Mouse (Mus musculus) MN1 (cell line): ENCODE data around the gene Aagab.

ENCODE experiments used
- DNase-seq: peaks from one replicate; pipeline ENCODE4 v3.0.0-alpha.2; 2016; ENCODE audit warnings: low spot score

Aagab gene

DNA sequence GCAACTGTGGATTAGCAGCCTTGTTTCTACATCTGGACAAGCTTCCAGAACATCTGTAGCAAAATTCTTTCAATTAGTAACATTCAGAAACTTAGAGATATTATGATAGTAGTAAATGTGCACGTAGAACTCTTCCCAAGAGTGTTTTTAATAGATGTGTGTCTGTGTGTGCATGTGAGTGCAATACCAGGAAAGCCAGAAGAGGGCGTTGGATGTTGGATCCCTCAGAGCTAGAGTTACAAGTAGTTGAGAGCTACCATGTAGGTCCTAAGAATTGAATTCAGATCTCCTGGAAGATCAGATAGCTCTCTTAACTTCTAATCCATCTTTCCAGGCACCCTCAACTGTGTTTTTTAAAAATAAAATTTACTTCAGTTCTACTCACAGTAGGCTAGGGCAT is 4.1 kb downstream of the Aagab start:
- DNase-seq = no peak

DNA sequence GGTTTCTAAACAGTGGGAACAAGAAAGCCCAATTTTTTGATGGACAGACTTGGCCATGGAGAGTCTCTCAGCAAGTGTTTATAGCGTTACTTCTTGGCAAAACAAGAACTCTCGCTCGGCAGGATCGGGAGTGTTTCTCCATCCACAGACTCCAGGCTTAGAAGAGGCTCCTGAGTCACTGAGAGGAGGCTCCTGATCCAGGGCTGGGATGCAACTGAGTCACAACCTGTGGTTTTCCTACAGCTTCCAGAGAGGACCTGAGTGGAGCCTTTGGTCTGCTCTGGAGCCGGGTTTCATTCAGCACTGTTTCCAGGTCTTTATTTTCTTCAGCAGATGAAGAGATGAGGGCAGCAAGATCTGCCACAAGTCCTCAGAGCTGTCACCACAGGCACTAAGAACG is 5.5 kb downstream of the Aagab start:
- DNase-seq = no peak

DNA sequence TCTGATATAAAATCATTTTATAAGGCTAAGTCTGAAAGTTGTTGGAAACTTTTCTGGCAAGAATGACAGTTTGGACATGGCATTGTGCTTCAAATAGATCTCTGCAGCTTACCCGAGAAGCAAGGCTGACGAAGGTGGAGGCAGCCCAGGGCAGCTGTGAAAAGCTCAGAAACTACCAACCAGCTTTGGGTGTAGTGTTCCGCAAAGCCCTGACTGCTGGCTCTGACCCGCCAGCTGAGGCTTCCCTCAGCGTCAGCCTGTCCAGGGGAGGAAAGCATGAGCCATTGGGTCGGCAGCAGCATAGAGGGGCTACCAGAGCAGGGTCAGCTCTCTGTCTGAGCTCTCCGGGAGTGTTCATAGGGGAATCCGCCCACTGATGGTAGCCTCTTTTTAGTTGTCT is 6.8 kb downstream of the Aagab start:
- no peak for DNase-seq

DNA sequence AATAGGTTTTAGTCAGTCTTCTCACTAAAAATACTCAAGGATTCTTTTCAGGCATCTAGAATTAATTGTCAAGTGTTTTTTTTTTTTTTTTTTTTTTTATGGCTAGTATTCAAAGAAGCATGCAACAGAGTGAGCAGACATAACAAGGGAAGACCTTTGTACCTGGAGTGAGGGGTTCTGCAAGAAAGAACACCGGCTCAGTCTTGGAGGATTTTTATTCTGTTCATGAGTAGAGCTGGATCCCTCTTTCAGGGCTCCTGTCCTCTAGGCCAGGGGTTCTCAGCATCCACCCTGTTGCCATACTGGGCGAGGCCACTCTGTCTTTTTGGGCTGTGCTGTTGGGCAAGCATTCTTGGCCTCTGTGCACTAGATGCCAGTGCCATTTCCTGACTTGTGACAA is 7.3 kb downstream of the Aagab start:
- DNase-seq = no peak

DNA sequence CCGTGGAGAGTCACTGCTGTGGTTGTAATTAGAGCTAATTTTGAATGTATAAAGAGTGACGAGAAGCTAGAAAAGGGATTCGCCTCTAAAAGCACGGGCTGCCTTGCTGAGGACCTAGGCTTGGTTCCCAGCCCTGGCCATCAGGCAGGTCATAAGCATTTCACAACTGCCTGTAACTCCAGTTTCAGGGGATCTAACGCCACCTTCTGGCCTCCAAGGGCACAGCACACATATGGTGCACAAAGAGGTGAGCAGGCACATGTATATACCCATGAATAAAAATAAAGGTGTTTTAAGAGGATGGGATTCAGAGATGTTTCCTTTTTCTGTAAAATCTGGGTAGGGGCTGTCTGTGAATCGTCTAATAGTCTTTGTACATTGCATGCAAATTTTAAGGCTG is 7.8 kb downstream of the Aagab start:
- no peak for DNase-seq

DNA sequence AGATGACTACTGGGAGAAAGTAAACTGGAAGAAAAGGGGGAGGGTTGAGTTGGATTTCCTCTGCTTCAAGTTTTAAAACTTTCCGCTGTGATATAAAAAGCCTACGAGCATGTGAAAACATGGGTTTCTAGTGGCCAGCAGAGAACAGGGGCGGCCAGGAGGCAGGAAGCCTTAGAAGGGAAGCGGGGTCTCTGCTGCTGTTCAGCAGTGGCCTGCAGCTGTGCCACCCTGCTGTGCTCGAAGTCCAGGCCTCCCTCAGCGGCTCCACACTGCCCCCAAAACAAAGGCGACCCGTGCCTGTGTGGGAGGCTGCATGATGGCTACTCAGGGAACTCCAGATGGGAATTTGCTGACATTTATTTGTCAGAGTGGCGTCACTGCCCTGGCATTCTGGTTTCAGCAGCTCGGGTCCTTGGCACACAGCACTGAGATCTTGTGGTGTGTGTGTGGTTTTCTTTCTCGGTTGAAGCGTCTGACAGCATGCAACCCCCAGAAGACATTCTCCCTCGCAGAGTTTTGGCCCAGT is 8.4 kb downstream of the Aagab start:
- no peak for DNase-seq

DNA sequence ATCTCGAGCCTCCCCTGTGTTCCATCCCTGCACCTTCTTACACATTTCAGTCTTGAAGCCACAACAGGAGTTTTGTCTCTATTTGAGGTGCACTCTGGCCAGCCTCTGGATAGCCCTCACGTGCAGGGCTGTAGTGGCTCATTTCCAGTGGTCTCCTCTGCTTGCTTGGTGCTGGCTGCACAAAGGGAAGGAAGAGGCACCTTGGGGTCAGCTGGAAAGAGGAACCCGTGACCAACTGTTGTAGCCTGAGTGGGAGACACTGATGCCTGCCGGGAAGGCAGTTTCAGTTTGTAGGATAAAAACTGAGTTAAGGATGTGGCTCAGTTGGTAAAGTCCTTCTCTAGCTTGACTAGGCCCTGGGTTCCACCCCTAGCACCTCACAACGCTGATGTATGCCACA is 9.5 kb downstream of the Aagab start:
- DNase-seq = no peak

DNA sequence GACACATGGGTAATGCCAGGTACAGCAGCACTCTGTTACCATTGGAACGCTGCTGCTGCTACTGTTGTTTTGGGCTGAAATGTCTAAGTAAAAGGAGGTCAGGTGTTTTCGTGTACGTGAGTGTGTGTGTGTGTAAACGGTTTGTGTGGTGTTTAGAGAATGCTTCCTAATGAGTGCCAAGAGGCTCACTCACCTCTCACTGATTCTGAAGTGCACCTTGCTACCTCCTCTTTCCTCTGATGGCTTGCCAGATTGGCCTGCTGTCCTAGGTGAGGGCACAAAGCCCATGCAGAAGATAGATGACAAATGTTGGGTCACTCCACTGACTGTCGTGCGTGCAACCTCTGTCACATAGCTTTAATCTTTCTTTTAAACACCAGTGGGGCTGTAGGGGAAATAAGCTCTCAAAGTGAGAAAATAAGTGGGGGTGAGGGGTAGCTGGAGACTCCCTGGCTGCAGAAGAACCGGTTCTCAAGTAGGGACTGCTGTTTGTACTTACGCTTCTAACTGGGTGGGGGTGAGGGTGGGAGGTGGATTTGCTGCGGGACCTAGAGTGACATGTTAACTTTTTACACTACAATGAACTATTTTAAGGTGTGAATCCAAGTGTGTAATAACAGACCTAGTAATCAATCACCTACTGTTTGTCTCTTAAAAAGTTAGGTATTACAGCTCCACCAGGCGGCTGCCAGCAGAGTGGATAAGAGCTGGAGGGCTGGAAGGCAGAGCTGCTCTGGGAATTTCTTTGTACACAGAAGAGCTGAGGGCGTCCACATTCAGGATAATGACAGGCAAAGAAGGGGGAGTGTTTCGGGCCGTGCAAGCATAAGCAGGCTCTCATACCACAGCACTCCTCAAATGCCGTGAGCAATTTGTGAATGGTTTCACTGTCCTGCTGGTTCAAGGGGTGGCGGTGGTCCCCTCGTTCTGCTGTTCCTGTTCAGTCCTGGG is 10.4 kb downstream of the Aagab start:
- DNase-seq = no peak

DNA sequence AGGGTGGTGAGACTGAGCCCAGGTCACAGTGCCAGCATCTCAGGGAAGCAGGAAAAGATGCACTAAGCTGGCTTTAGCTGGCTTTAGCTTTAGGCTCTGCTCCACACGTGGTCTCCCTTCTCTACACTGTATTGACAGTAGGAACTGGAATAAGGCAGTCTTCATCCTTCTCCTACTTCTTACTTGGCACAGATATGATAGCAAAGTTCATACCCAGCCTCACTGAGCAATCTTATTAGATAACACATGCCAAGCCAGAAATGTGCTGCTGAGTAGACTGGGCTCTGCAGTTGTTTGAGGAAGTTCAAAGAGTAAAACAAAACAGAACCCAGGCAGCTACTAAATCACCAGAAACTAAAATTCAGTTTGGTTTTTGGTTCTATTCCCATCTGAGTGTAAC is 11.1 kb downstream of the Aagab start:
- no peak for DNase-seq

DNA sequence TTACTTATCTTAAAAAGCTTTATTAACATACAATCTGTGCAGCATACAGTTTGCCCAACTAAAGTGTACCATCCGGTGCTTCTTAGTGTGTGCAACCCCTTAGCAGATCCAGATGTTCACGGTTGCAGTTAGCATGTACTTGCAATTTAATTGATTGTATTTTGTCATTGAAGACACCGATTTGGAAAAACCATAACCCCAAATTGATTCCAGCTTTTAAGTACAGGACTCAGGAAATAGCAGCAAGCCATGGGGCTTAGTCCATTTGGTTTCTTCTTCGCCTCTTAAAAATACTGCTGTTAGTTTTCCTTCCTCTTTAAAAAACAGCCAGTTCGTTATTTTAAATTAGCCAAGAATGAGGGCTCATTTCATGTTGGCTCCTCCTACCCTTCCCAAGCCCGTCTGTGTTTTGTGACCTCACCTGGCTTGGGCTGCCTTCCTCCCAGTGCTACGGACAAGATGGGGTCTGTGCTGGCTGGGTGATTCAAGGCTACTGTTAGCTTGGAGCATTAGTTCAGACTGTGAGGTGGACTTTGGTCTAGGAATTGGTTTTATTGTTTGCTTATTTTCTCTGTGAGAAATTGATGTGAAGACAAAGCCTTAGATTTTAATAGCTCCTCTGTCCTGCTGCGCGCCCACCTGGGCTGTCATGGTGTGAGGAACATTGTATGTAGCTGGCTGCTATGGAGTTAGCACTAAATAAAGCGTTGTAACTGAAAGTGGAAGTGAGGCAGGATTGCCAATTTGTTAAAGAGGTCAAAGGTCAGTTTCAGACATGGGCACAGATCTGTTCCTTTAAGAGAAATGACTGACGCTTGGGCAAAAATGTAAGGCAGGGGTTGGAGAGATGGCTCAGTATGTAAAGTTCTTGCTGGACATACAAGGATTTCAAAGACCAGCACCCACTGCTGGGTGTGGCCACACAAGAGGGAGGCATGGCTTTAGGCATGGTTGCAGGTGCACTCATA is 11.8 kb downstream of the Aagab start:
- no peak for DNase-seq

DNA sequence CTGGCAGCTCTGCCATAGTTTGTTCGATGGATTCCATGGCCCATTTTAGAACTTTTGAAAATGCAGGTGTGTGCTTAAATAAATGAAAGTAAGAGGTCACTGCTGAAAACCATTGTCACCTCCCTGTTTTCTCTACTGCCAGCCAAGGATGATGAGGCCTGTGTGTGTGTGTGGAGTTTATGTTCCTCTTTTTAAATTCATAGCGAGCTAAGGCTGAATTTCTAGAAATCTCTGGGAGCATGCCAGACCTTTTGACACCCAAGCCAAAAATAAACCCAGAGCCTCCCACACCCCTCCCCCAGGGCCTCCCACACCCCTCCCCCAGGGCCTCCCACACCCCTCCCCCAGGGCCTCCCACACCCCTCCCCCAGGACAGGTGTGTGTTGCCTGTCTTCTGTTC is 15.5 kb downstream of the Aagab start:
- DNase-seq = no peak

DNA sequence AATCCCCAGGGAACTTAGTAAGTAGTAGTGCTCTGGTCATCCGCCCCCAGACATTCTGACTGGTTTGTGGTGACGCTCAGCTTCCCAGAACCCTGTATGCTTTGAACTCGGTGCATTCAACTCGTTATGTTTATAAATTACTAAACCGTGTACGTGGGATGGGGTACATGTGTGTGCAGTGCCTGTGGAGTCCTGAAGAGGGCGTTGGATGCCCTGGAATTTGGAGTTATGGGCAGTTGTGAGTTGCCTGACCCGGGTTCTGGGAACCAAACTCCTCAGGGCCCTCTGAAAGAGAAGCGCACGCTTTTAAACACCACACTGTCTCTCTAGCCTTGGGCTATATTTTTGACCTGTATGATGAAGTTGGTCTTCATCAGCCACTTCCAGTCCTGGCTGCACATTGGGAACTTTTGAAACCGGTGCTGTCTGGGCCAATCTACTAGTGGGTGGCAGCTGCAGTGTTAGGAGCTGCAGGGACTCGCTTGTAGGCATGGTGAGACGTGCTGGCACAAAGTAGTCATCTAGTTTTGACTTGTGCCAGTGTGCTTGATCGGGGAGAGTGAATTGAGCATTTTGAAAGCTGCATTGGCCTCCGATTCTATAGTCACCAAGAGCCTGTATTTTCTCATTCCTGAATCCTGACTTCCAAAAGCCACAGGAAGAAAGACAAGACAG is 21.6 kb downstream of the Aagab start:
- no peak for DNase-seq

DNA sequence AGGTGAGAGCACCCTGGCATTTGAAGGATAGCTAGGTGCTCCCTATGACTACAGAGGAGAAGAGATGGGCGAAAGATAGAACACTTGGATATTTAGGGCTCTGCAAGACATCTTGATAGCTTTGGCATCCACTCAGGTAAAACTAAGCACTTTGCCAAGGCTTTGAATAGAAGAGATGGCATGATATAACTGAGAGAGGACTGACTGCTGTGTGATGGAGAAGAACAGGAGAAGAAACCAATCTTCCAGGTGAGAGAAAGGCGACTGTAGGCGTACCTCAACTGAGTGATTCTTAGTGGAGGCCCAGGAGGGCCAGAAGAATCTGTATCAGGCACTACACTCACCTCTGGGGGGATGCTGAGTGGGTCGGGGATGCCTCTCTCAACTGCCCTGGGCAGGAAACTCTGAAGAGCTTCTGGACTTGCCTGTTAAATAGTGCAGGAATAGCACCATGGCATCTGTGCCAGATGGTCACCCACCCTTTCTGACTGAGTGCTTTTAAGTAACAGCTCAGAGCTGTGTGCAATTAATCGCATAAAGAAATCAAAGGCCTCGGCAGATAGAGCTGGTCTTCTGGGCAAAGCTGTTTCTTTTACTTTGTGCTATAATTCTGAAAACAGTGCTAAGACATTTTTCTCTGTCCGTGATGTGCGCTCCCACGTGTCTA is 22.8 kb downstream of the Aagab start:
- no peak for DNase-seq

DNA sequence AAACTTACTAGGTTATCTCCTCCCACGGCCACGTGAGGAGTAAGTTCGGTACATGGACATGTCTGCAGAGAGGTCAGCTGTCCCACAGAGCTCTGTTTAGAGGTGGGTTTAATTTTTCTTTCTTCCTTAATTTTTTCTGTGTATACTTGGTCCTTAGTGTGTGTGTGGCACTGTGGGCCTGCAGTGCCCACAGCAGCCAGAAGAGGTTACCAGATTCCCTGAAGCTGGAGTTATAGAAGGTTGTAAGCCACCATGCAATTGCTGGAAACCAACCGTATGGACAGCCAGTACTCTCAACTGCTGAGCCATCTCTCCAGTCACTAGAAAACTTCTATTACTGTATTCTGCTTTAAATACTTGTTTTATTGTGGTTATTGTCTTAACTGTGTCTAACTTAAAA is 29.6 kb downstream of the Aagab start:
- no peak for DNase-seq

DNA sequence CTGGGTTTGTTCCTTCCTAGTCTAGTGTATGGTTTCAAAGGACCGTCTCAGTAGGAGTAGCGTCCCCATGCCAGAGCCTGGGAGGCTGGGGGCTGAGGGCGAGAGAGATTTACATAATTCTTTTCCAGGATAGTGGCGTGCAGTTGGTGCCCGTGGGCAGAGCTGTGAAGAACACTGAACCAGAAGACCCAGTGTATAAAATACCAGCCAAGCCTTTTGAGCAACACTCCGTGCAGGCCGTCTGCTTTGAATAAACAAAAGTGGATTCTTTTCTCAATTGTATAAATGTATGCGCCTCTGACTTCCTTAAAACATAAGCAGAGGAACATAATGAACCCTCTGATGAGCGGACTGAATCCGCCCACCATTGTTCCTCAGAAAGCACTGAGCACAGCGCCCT is 30.5 kb downstream of the Aagab start:
- no peak for DNase-seq

DNA sequence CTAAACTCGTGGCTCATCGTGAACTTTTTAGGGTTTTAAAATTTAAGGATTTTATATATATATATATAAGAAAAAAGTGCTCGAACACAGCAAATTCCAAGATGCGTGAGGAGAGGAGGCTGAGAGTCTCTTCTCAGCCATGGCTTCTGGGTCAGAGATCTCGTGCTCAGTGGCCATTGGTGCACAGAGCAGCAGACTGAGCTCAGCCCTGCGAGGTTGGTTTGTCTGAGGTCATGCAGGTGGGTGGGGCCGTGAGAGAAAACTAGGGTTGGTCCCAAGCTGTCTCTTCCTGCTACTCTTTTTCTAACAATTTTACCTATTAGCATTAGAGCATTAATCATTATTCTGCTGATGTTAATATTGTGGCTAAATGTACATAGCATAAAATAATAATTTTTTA is 30.9 kb downstream of the Aagab start:
- no peak for DNase-seq

DNA sequence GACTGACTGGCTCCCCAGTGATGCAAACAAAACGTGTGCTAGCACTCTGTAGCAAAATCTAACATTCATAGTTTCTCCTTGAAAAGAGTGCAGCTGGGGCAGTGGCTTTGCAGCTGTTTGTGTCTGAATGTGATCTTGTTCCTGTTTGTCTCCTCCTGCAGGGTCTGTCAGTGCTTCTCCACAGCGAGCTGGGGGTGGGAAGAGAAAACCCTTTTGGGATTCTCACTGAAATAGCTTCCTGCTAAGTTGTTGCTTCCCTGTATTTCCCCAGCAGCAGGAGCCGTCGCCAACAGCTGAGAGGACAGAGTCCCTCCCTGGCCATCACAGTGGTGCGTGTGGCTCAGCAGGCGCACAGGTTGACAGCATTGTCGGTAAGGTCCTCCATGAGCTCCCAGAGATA is 33.7 kb downstream of the Aagab start:
- DNase-seq = no peak

DNA sequence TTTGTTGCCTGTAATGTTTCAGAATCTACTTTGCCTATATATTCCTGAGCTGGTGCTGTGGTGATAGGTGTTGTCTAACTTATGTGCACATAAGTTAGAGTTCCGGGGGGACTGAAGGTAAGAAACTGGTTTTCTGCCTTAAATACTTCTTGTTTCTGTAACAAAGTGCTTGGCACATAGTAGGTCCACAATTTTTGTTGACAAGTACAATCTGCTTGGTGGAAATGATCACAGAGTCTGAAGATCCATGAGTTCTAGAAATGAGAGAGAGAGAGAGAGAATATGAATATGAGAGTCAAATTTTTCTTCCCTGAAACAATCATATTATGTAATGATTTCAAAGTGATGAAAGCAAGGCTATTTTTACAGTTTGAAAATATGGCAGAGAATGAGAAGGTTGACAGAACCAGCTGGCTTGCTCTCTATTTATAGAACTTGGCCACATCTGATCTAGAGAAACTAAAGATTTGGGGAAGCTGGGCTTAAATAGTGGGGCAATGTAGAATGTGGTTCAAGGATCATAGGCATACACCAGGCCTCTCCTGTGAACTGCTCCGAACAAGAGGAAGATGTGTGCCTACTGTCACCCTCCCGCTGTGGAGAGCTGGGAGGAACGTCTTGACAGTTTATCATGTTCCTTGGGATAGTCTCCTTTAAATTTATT is 39.7 kb downstream of the Aagab start:
- DNase-seq = no peak

DNA sequence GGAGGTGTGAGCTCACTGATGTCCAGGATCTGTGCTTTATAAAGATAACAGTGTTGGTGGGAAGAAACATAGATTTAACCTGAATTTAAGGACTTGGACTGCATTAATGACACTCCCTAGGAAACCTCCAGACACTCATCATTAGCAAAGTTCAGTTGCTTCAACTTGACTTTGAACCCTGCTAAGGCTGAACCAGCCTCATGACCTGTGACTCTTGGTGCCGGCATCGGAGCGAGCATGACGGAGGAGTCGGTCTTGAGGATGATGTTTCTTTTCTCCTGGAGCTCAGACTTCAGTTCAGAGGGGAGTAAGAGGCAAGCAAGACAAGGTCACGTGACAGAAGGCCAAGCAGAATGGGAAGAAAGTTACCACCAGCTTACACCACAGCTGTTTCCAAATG is 41.6 kb downstream of the Aagab start:
- DNase-seq = no peak

DNA sequence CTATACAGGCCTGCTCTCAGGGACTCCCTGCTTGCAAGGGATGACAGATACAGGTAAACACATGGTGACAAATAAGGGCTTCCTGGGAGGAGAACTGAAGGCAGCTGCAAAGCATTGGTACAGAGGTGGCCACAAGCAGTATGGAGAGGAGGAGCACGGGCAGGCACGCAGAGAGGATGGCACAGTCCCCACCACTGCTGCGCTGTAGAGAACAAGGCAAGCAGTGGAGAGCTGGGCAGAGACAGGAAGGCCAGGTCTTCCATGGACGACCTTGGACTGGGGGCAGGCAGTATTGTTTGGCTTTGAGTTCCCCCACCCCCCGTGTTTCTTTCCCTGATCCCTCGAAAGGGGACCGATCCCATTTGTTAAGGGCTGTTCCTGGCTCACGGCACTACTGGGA is 42.6 kb downstream of the Aagab start:
- DNase-seq = no peak
